Mouse (Mus musculus): ENCODE results near the gene Sesn2.

GRCm38 (mm10) chr4:132473411-132473810 is 36.9 kb downstream of the Sesn2 start:
- TF ChIP-seq CTCF (IDR thresholded peaks at IDR 0.05; ENCODE audit: low read depth) (no peak), EP300 (IDR thresholded peaks at IDR 0.05; ENCODE audit: low read depth) (no peak)
